Mouse (Mus musculus) macrophage (primary cell): ENCODE data around the gene Ahnak2. TPM values are rescaled to one million over a fixed set of nuclear protein-coding genes. Genes with fewer than 3 reads are reported as not detected.
A peak's percentile ranks its signal among the peaks of the same experiment; 100 is the strongest.
"Not testable (repeated sequence)": the region's sequence is repeated elsewhere in the genome, so short reads cannot be mapped to it uniquely, and the experiment has no call there.

ENCODE experiments used
- H3K27ac ChIP-seq: fragments of 350-480 bp; formaldehyde crosslinking; 2 replicates; pipeline ENCODE4 v1.9.0; 2021
- H3K36me3 ChIP-seq: fragments of 350-480 bp; formaldehyde crosslinking; 2 replicates; pipeline ENCODE4 v1.9.0; 2021; ENCODE audit errors: inconsistent target
- H3K4me3 ChIP-seq: fragments of 350-480 bp; formaldehyde crosslinking; 2 replicates; pipeline ENCODE4 v1.9.0; 2021; ENCODE audit errors: inconsistent target
- H3K79me2 ChIP-seq: fragments of 350-480 bp; formaldehyde crosslinking; 2 replicates; pipeline ENCODE4 v1.9.0; 2021; ENCODE audit errors: inconsistent target
- WGBS: methylation state at CpG from one replicate; pipeline ENCODE4 v1.1.7; 2026; ENCODE audit warnings: inconsistent platforms; ENCODE audit not compliant: missing documents; 5-methylcytosine and 5-hydroxymethylcytosine counted together
- polyA plus RNA-seq: library from polyadenylated mRNA; stranded (reverse); fragments of 250-400 nt; gene quantifications from 3 replicates; pipeline ENCODE4 v1.2.4, GENCODE M21; 2018; ENCODE audit warnings: inconsistent platforms

Gene Ahnak2
- polyA plus RNA-seq, 1 experiment from 2014 or later, result 78.3 TPM

- peak overlapping the region; percentile 47 for H3K27ac ChIP-seq
- WGBS, result 15% methylated on average over 2 of the region's 2 CpGs
- peaks cover 60% of the 10 kb centered on the region for H3K79me2 ChIP-seq
- H3K4me3 ChIP-seq, result peak overlapping the region; percentile 84
- H3K36me3 ChIP-seq, result no peaks in the 10 kb centered on the region
These were observed 27.7 kb upstream of the Ahnak2 start for GRCm38 (mm10) chr12:112830141-112830540.

- WGBS, result under 1% methylated on average over 69 of the region's 72 CpGs
- no peaks in the 10 kb centered on the region for H3K36me3 ChIP-seq
These were observed 26.9 kb upstream of the Ahnak2 start, which contains the start of gene Cdca4 for GRCm38 (mm10) chr12:112829244-112829864. TSS of gene Cdca4 (minus strand) at chr12:112829423.

GRCm38 (mm10) chr12:112828501-112829243, 26.2 kb upstream of the Ahnak2 start:
- Histone ChIP-seq H3K79me2 (peaks cover 75% of the 10 kb centered on the region), H3K4me3 (peak overlapping the region; percentile 88), H3K36me3 (no peaks in the 10 kb centered on the region), H3K27ac (peak overlapping the region; percentile 79)
- WGBS, result under 1% methylated on average over 51 of the region's 51 CpGs

More at GRCm38 (mm10) chr12:112829244-112829864, 26.9 kb upstream of the Ahnak2 start, which contains the start of gene Cdca4:
- peak within 1 kb of the TSS; percentile 79 for H3K27ac ChIP-seq
- H3K4me3 ChIP-seq, result peak within 1 kb of the TSS; percentile 88
- H3K79me2 ChIP-seq, result peaks cover 68% of the 10 kb centered on the region

GRCm38 (mm10) chr12:112825901-112826300, 23.4 kb upstream of the Ahnak2 start:
- WGBS, result 75% methylated on average over 5 of the region's 5 CpGs
- Histone ChIP-seq H3K27ac (no peak overlapping the region), H3K4me3 (no peak overlapping the region), H3K36me3 (peaks cover 9% of the 10 kb centered on the region; the same call in 1 of the 2 replicates), H3K79me2 (peaks cover 92% of the 10 kb centered on the region)

- H3K27ac ChIP-seq, result no peak overlapping the region
- WGBS, result 7% methylated on average over 4 of the region's 4 CpGs
- peaks cover 35% of the 10 kb centered on the region; the same call in 1 of the 2 replicates for H3K36me3 ChIP-seq
- peaks cover 98% of the 10 kb centered on the region for H3K79me2 ChIP-seq
- H3K4me3 ChIP-seq, result no peak overlapping the region
These were observed 20.8 kb upstream of the Ahnak2 start for GRCm38 (mm10) chr12:112823221-112823620.

- 81% methylated on average over 2 of the region's 2 CpGs for WGBS
- peaks cover 93% of the 10 kb centered on the region for H3K79me2 ChIP-seq
- H3K4me3 ChIP-seq, result no peak overlapping the region
- H3K36me3 ChIP-seq, result peaks cover 35% of the 10 kb centered on the region; the same call in 1 of the 2 replicates
- no peak overlapping the region for H3K27ac ChIP-seq
These were observed 20.2 kb upstream of the Ahnak2 start for GRCm38 (mm10) chr12:112822676-112823075.

GRCm38 (mm10) chr12:112821974-112822373, 19.5 kb upstream of the Ahnak2 start:
- 77% methylated on average over 4 of the region's 4 CpGs for WGBS
- Histone ChIP-seq H3K4me3 (no peak overlapping the region), H3K79me2 (peaks cover 86% of the 10 kb centered on the region), H3K27ac (no peak overlapping the region), H3K36me3 (peaks cover 35% of the 10 kb centered on the region; the same call in 1 of the 2 replicates)

- Histone ChIP-seq H3K79me2 (peaks cover 78% of the 10 kb centered on the region), H3K27ac (no peak overlapping the region), H3K36me3 (peaks cover 35% of the 10 kb centered on the region; the same call in 1 of the 2 replicates), H3K4me3 (no peak overlapping the region)
- WGBS, result 85% methylated on average over 1 of the region's 1 CpGs
These were observed 18.8 kb upstream of the Ahnak2 start for GRCm38 (mm10) chr12:112821216-112821615.

GRCm38 (mm10) chr12:112820401-112820999, 18.0 kb upstream of the Ahnak2 start:
- H3K36me3 ChIP-seq, result peaks cover 35% of the 10 kb centered on the region; the same call in 1 of the 2 replicates
- peaks cover 71% of the 10 kb centered on the region for H3K79me2 ChIP-seq
- 90% methylated on average over 12 of the region's 12 CpGs for WGBS
- H3K27ac ChIP-seq, result no peak overlapping the region
- H3K4me3 ChIP-seq, result no peak overlapping the region

GRCm38 (mm10) chr12:112819057-112819662, 16.7 kb upstream of the Ahnak2 start:
- 92% methylated on average over 8 of the region's 8 CpGs for WGBS
- no peak overlapping the region for H3K4me3 ChIP-seq
- no peak overlapping the region for H3K27ac ChIP-seq
- H3K36me3 ChIP-seq, result peaks cover 35% of the 10 kb centered on the region; the same call in 1 of the 2 replicates
- H3K79me2 ChIP-seq, result peaks cover 58% of the 10 kb centered on the region

GRCm38 (mm10) chr12:112816866-112817265, 14.4 kb upstream of the Ahnak2 start:
- peaks cover 35% of the 10 kb centered on the region for H3K79me2 ChIP-seq
- H3K4me3 ChIP-seq, H3K27ac ChIP-seq: not testable (repeated sequence)
- peaks cover 35% of the 10 kb centered on the region; the same call in 1 of the 2 replicates for H3K36me3 ChIP-seq
- WGBS, result 82% methylated on average over 6 of the region's 7 CpGs

GRCm38 (mm10) chr12:112816294-112816693, 13.8 kb upstream of the Ahnak2 start:
- Histone ChIP-seq H3K27ac (no peak overlapping the region), H3K36me3 (peaks cover 29% of the 10 kb centered on the region; the same call in 1 of the 2 replicates), H3K4me3 (no peak overlapping the region), H3K79me2 (peaks cover 29% of the 10 kb centered on the region)
- 56% methylated on average over 4 of the region's 4 CpGs for WGBS

- Histone ChIP-seq H3K27ac (no peak overlapping the region), H3K79me2 (peaks cover 15% of the 10 kb centered on the region), H3K36me3 (peaks cover 16% of the 10 kb centered on the region; the same call in 1 of the 2 replicates)
These were observed 12.4 kb upstream of the Ahnak2 start for GRCm38 (mm10) chr12:112814682-112815470.

More at GRCm38 (mm10) chr12:112814682-112815470, 12.4 kb upstream of the Ahnak2 start:
- 96% methylated on average over 13 of the region's 14 CpGs for WGBS
- H3K4me3 ChIP-seq, result no peak overlapping the region
